Mouse (Mus musculus) MEL (cell line): ENCODE measurements around the gene Aen. TPM values are rescaled to one million over a fixed set of nuclear protein-coding genes. Genes with fewer than 3 reads are reported as not detected.

Experiments
- DNase-seq: peaks from one replicate; pipeline ENCODE4 v3.0.0; 2011; ENCODE audit warnings: low read depth, low spot score
- H3K27ac ChIP-seq: 2 replicates; pipeline ENCODE4 v1.5.1; 2012; ENCODE audit warnings: low read depth, mild to moderate bottlenecking, control low read depth, low read length, moderate library complexity; ENCODE audit not compliant: control insufficient read depth
- H3K27me3 ChIP-seq, 2 experiments: fragments of 150-350 bp in 1 of 2; sonication (generic) in 1 of 2; 2 replicates each; pipeline ENCODE4 v1.6.1; 2012; ENCODE audit warnings: low read length in 2 of 2, mild to moderate bottlenecking in 2 of 2, improper control_type of control experiment in 1 of 2, moderate library complexity in 1 of 2; ENCODE audit not compliant: insufficient read depth in 2 of 2, control insufficient read depth in 1 of 2
- H3K36me3 ChIP-seq, 2 experiments: 2 replicates each; pipeline ENCODE4 v1.6.1; 2012 to 2014; ENCODE audit warnings: low read length in 2 of 2, improper control_type of control experiment in 1 of 2, inconsistent platforms in 1 of 2, mild to moderate bottlenecking in 1 of 2; ENCODE audit not compliant: insufficient read depth in 2 of 2, control insufficient read depth in 1 of 2
- H3K4me1 ChIP-seq, 2 experiments: fragments of 150-350 bp in 1 of 2; sonication (generic) in 1 of 2; 2 replicates each; pipeline ENCODE4 v1.6.1; 2012; ENCODE audit warnings: low read length in 2 of 2, improper control_type of control experiment in 1 of 2, mild to moderate bottlenecking in 1 of 2; ENCODE audit not compliant: insufficient read depth in 2 of 2, control insufficient read depth in 1 of 2
- H3K4me3 ChIP-seq, 2 experiments: fragments of 150-350 bp in 1 of 2; sonication (generic) in 1 of 2; 2 replicates each; pipeline ENCODE4 v1.5.1; 2012; ENCODE audit warnings: low read depth in 2 of 2, low read length in 2 of 2, mild to moderate bottlenecking in 2 of 2, moderate library complexity in 2 of 2, control low read depth in 1 of 2, improper control_type of control experiment in 1 of 2; ENCODE audit not compliant: control insufficient read depth in 1 of 2, insufficient read depth in 1 of 2
- H3K79me2 ChIP-seq: 2 replicates; pipeline ENCODE4 v1.6.1; 2012; ENCODE audit warnings: mild to moderate bottlenecking, low read length, moderate library complexity; ENCODE audit not compliant: control insufficient read depth, poor library complexity, insufficient read depth
- H3K9ac ChIP-seq: 2 replicates; pipeline ENCODE4 v1.6.1; 2012; ENCODE audit warnings: low read depth, mild to moderate bottlenecking, control low read depth, low read length, moderate library complexity; ENCODE audit not compliant: control insufficient read depth, poor library complexity, severe bottlenecking
- H3K9me3 ChIP-seq: fragments of 150-350 bp; sonication (generic); replicated peaks from 2 replicates; pipeline ENCODE4 v1.6.1; 2012; ENCODE audit warnings: mild to moderate bottlenecking, low read length, improper control_type of control experiment, moderate library complexity; ENCODE audit not compliant: insufficient read depth
- BHLHE40 ChIP-seq: IDR thresholded peaks from 2 replicates; pipeline ENCODE4 v1.6.1; 2012; ENCODE audit warnings: low read depth, mild to moderate bottlenecking, inconsistent platforms, low read length, improper control_type of control experiment, borderline replicate concordance
- CHD1 ChIP-seq: IDR thresholded peaks from 2 replicates; pipeline ENCODE4 v1.6.1; 2012; ENCODE audit warnings: low read depth, mild to moderate bottlenecking, inconsistent platforms, low read length, improper control_type of control experiment
- CHD2 ChIP-seq: IDR thresholded peaks from 2 replicates; pipeline ENCODE4 v1.6.1; 2011; ENCODE audit warnings: low read length, improper control_type of control experiment
- CTCF ChIP-seq, 3 experiments: IDR thresholded peaks in 2 of 3; conservative IDR thresholded peaks in 1 of 3; 2 replicates each; pipeline ENCODE4 v1.5.1; 2011 to 2012; ENCODE audit warnings: low read length in 3 of 3, low read depth in 2 of 3, mild to moderate bottlenecking in 2 of 3, improper control_type of control experiment in 1 of 3, inconsistent platforms in 1 of 3, mixed read lengths in 1 of 3, moderate library complexity in 1 of 3; ENCODE audit not compliant: control insufficient read depth in 1 of 3, insufficient read depth in 1 of 3, poor library complexity in 1 of 3, severe bottlenecking in 1 of 3
- E2F4 ChIP-seq: IDR thresholded peaks from 2 replicates; pipeline ENCODE4 v1.6.1; 2011; ENCODE audit warnings: low read depth, low read length, improper control_type of control experiment, borderline replicate concordance
- ELF1 ChIP-seq: IDR thresholded peaks from 2 replicates; pipeline ENCODE4 v1.6.1; 2014; ENCODE audit warnings: low read depth, mild to moderate bottlenecking, inconsistent platforms, low read length, improper control_type of control experiment, moderate library complexity
- EP300 ChIP-seq, 2 experiments: IDR thresholded peaks; 2 replicates each; pipeline ENCODE4 v1.6.1; 2011; ENCODE audit warnings: improper control_type of control experiment in 2 of 2, low read length in 2 of 2, low read depth in 1 of 2, mild to moderate bottlenecking in 1 of 2
- ETS1 ChIP-seq: IDR thresholded peaks from 2 replicates; pipeline ENCODE4 v1.6.1; 2012; ENCODE audit warnings: low read depth, mild to moderate bottlenecking, inconsistent platforms, low read length, improper control_type of control experiment, moderate library complexity
- GABPA ChIP-seq: IDR thresholded peaks from 2 replicates; pipeline ENCODE4 v1.6.1; 2012; ENCODE audit warnings: low read depth, mild to moderate bottlenecking, inconsistent platforms, low read length, improper control_type of control experiment, moderate library complexity
- GATA1 ChIP-seq: IDR thresholded peaks from 2 replicates; pipeline ENCODE4 v1.6.1; 2011; ENCODE audit warnings: low read depth, low read length, improper control_type of control experiment
- HCFC1 ChIP-seq: IDR thresholded peaks from 2 replicates; pipeline ENCODE4 v1.6.1; 2012; ENCODE audit warnings: low read depth, mild to moderate bottlenecking, inconsistent platforms, low read length, improper control_type of control experiment, moderate library complexity
- MAFK ChIP-seq: IDR thresholded peaks from 2 replicates; pipeline ENCODE4 v1.6.1; 2011; ENCODE audit warnings: low read depth, mild to moderate bottlenecking, low read length, improper control_type of control experiment, borderline replicate concordance
- MAX ChIP-seq: IDR thresholded peaks from 2 replicates; pipeline ENCODE4 v1.6.1; 2011; ENCODE audit warnings: low read length, improper control_type of control experiment
- MAZ ChIP-seq: IDR thresholded peaks from 2 replicates; pipeline ENCODE4 v1.6.1; 2012; ENCODE audit warnings: low read depth, mild to moderate bottlenecking, inconsistent platforms, low read length, improper control_type of control experiment
- MEF2A ChIP-seq: IDR thresholded peaks from 2 replicates; pipeline ENCODE4 v1.6.1; 2014; ENCODE audit warnings: low read depth, mild to moderate bottlenecking, inconsistent platforms, low read length, improper control_type of control experiment; ENCODE audit not compliant: poor library complexity, insufficient replicate concordance, severe bottlenecking; ENCODE audit errors: extremely low read depth
- MXI1 ChIP-seq: IDR thresholded peaks from 2 replicates; pipeline ENCODE4 v1.6.1; 2011; ENCODE audit warnings: mild to moderate bottlenecking, low read depth, low read length, improper control_type of control experiment
- MYB ChIP-seq: IDR thresholded peaks from 2 replicates; pipeline ENCODE4 v1.6.1; 2011; ENCODE audit warnings: mild to moderate bottlenecking, low read depth, low read length, improper control_type of control experiment
- NELFE ChIP-seq: IDR thresholded peaks from 2 replicates; pipeline ENCODE4 v1.6.1; 2011; ENCODE audit warnings: low read depth, low read length, improper control_type of control experiment
- NRF1 ChIP-seq: IDR thresholded peaks from 2 replicates; pipeline ENCODE4 v1.6.1; 2014; ENCODE audit warnings: low read depth, mild to moderate bottlenecking, inconsistent platforms, low read length, improper control_type of control experiment, moderate library complexity; ENCODE audit not compliant: poor library complexity, insufficient read depth, severe bottlenecking
- POLR2A ChIP-seq, 2 experiments: IDR thresholded peaks; 2 replicates each; pipeline ENCODE4 v1.6.1; 2011 to 2012; ENCODE audit warnings: low read length in 2 of 2, mild to moderate bottlenecking in 2 of 2, control low read depth in 1 of 2, improper control_type of control experiment in 1 of 2, low read depth in 1 of 2, moderate library complexity in 1 of 2; ENCODE audit not compliant: control insufficient read depth in 1 of 2, insufficient read depth in 1 of 2, poor library complexity in 1 of 2
- POLR2AphosphoS2 ChIP-seq: IDR thresholded peaks from 2 replicates; pipeline ENCODE4 v1.6.1; 2011; ENCODE audit warnings: low read length, improper control_type of control experiment
- POLR2AphosphoS5 ChIP-seq: IDR thresholded peaks from 2 replicates; pipeline ENCODE4 v1.6.1; 2012; ENCODE audit warnings: low read depth, borderline replicate concordance, mild to moderate bottlenecking, inconsistent platforms, low read length, moderate library complexity, mixed read lengths
- RCOR1 ChIP-seq: IDR thresholded peaks from 2 replicates; pipeline ENCODE4 v1.6.1; 2012; ENCODE audit warnings: low read depth, mild to moderate bottlenecking, inconsistent platforms, low read length, improper control_type of control experiment
- SIN3A ChIP-seq: IDR thresholded peaks from 2 replicates; pipeline ENCODE4 v1.6.1; 2012; ENCODE audit warnings: low read length, improper control_type of control experiment, inconsistent platforms
- SMC3 ChIP-seq: IDR thresholded peaks from 2 replicates; pipeline ENCODE4 v1.6.1; 2011; ENCODE audit warnings: low read depth, low read length, improper control_type of control experiment
- TAL1 ChIP-seq: IDR thresholded peaks from 2 replicates; pipeline ENCODE4 v1.6.1; 2012; ENCODE audit warnings: mild to moderate bottlenecking, inconsistent platforms, low read length, moderate library complexity, mixed read lengths
- TBP ChIP-seq: IDR thresholded peaks from 2 replicates; pipeline ENCODE4 v1.8.0; 2011; ENCODE audit warnings: low read depth, low read length, improper control_type of control experiment
- TCF12 ChIP-seq: IDR thresholded peaks from 2 replicates; pipeline ENCODE4 v1.6.1; 2014; ENCODE audit warnings: low read depth, mild to moderate bottlenecking, inconsistent platforms, low read length, improper control_type of control experiment, moderate library complexity
- UBTF ChIP-seq: IDR thresholded peaks from 2 replicates; pipeline ENCODE4 v1.6.1; 2012; ENCODE audit warnings: low read depth, mild to moderate bottlenecking, inconsistent platforms, low read length, improper control_type of control experiment, moderate library complexity, borderline replicate concordance; ENCODE audit not compliant: insufficient read depth
- USF1 ChIP-seq: IDR thresholded peaks from 2 replicates; pipeline ENCODE4 v1.6.1; 2014; ENCODE audit warnings: low read depth, mild to moderate bottlenecking, inconsistent platforms, low read length, improper control_type of control experiment, moderate library complexity
- ZNF384 ChIP-seq: IDR thresholded peaks from 2 replicates; pipeline ENCODE4 v1.6.1; 2012; ENCODE audit warnings: low read depth, mild to moderate bottlenecking, inconsistent platforms, low read length, improper control_type of control experiment
- polyA plus RNA-seq, 2 experiments: library from polyadenylated mRNA; stranded (reverse) in 1 of 2; unstranded in 1 of 2; fragments of >175 nt in 1 of 2; fragments of >200 nt in 1 of 2; gene quantifications; 2 replicates each; pipeline versions ENCODE4 v1.2.1 to v1.2.4; 2012; ENCODE audit warnings: low replicate concordance in 2 of 2, low read depth in 1 of 2; ENCODE audit not compliant: insufficient read length in 2 of 2, insufficient read depth in 1 of 2, missing spikeins in 1 of 2
- total RNA-seq: library from RNA; depleted of rRNA; stranded (reverse); fragments of 300-350 nt; gene quantifications from 2 replicates; pipeline ENCODE4 v1.2.3, GENCODE M21; 2012

Aen gene
- total and polyA plus RNA-seq, 3 experiments = 95.9 to 97.7 TPM; not detected in 1

GRCm38 (mm10) chr7:78912253-78912973 lies 16.8 kb downstream of the Aen start:
- Histone ChIP-seq H3K4me3 (peak overlapping the region; percentile 64 to 91), H3K79me2 (peaks cover 11% of the 10 kb centered on the region), H3K27me3 (no peaks in the 10 kb centered on the region), H3K9ac (peak overlapping the region; percentile 62), H3K27ac (peak overlapping the region; percentile 86), H3K4me1 (peaks cover 2 to 29% of the 10 kb centered on the region in 2 experiments), H3K36me3 (peaks cover 2 to 19% of the 10 kb centered on the region in 2 experiments; a peak in 2 of 4 replicates), H3K9me3 (no peaks in the 10 kb centered on the region)
- peak; percentile 82 for DNase-seq
- 0 out of 2 replicates have a peak, but pooled peaks have one; percentile 88 for TF ChIP-seq UBTF
- no peak for TF ChIP-seq MAZ
- no peak for TF ChIP-seq USF1
- no peak for TF ChIP-seq POLR2AphosphoS2
- TF ChIP-seq MEF2A = no peak
- no peak for TF ChIP-seq ZNF384
- no peak for TF ChIP-seq ELF1
- peak; percentile 69; the same call in 1 of the 2 replicates for TF ChIP-seq TBP
- no peak for TF ChIP-seq E2F4
- TF ChIP-seq CTCF (IDR thresholded peaks at IDR 0.05 in 2 of 3, conservative IDR thresholded peaks at IDR 0.05 in 1 of 3; ENCODE audit: control insufficient read depth in 1 of 3, insufficient read depth in 1 of 3, low read depth in 2 of 3, low read length in 3 of 3, poor library complexity in 1 of 3, severe bottlenecking in 1 of 3) = no peak
- TF ChIP-seq TAL1 = no peak
- TF ChIP-seq SMC3 = no peak
- peak; percentile 74 for TF ChIP-seq ETS1
- TF ChIP-seq RCOR1 = no peak
- peak; percentile 36 to 61; a peak in 2 of 4 replicates for TF ChIP-seq EP300 (IDR thresholded peaks at IDR 0.05; ENCODE audit: low read depth in 1 of 2, low read length in 2 of 2)
- TF ChIP-seq CHD2 = no peak
- TF ChIP-seq NELFE = no peak
- TF ChIP-seq CHD1 = 0 out of 2 replicates have a peak, but pooled peaks have one; percentile 2
- TF ChIP-seq GABPA = no peak
- TF ChIP-seq NRF1 = no peak
- peak; percentile 56 for TF ChIP-seq TCF12
- TF ChIP-seq POLR2AphosphoS5 = no peak
- no peak for TF ChIP-seq HCFC1
- no peak for TF ChIP-seq BHLHE40
- peak; percentile 49; the same call in 1 of the 2 replicates for TF ChIP-seq GATA1
- TF ChIP-seq POLR2A (IDR thresholded peaks at IDR 0.05; ENCODE audit: control insufficient read depth in 1 of 2, insufficient read depth in 1 of 2, low read depth in 1 of 2, low read length in 2 of 2, poor library complexity in 1 of 2) = no peak; a peak in 1 of 4 replicates
- TF ChIP-seq SIN3A = no peak; the same call in 1 of the 2 replicates
- no peak for TF ChIP-seq MAFK
- no peak for TF ChIP-seq MYB
- peak; percentile 37; the same call in 1 of the 2 replicates for TF ChIP-seq MXI1
- TF ChIP-seq MAX = no peak
